Mouse (Mus musculus): Measurements from ENCODE around the gene P2rx3.

P2rx3 gene

DNA sequence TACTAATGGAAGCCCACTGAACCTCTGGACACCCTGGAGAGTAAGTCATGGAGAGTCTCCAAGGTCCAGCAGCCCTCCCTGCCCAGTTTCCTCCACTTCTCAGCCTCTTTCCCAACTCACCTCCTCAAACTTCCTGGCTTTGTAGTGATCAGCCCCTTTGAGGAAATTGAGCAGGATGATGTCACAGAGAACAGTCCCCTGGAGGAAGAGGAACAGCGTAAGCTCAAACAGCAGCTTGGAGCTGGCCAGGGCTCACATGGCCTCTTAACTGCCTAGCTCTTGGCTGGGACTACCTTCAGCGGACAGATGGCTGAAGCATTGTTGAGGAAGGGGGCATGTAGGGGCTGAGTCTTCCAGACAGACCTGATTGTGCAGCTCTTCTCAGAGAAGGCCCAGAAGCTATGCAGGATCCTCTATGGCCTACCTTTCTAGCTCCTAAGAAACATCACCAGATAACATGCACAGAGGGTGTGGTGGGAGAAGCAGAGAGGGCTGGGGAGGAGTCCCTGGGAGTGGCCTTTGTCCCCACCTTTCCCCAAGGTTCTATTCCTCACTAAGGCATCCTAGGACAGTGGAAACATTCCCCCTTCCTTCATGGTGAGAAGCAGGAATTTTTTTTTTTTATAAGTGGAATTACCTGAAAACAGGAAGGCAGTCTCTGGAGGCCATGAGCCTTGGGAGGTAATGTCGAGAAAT, 37.6 kb downstream of the P2rx3 start:
- TF ChIP-seq NANOG (IDR thresholded peaks at IDR 0.05; ENCODE audit: borderline replicate concordance, low read length): no peak
- no peak for TF ChIP-seq CTCF (conservative IDR thresholded peaks at IDR 0.05; ENCODE audit: low read length)
- no peak for TF ChIP-seq POU5F1 (IDR thresholded peaks at IDR 0.05; ENCODE audit: borderline replicate concordance, low read length)
- Histone ChIP-seq H3K4me3 (replicated peaks; ENCODE audit: low read length) (no peak overlapping the region), H3K9me3 (ENCODE audit: low read length) (no peaks in the 10 kb centered on the region), H3K27me3 (ENCODE audit: insufficient read depth, low read length) (peaks cover 15% of the 10 kb centered on the region), H3K36me3 (ENCODE audit: insufficient read depth, low read length) (no peaks in the 10 kb centered on the region), H3K4me1 (replicated peaks; ENCODE audit: low read depth, low read length) (peaks cover 12% of the 10 kb centered on the region)

DNA sequence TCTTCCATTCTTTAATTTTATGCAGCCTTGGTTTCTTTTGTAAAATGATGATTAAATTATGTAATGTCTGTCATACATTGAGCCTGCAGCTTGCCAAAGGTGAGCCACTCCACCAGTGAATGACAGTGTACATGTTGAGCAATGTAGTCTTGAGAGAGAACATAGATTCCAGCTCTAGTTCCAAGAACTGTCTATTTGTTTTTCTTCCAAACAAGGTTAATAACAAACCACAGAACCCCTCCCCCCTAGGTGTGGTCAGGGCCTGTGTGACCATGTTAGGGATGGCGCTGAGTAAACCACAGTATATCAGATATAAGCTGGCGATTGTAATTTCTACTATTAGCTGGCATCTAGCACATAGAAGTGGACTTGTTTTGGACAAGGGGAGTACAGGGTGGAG, 40.9 kb downstream of the P2rx3 start:
- H3K4me3 ChIP-seq (replicated peaks; ENCODE audit: low read length): no peak overlapping the region
- H3K36me3 ChIP-seq (ENCODE audit: insufficient read depth, low read length): no peaks in the 10 kb centered on the region
- no peaks in the 10 kb centered on the region for H3K9me3 ChIP-seq (ENCODE audit: low read length)
- peaks cover 12% of the 10 kb centered on the region for H3K4me1 ChIP-seq (replicated peaks; ENCODE audit: low read depth, low read length)
- TF ChIP-seq CTCF (conservative IDR thresholded peaks at IDR 0.05; ENCODE audit: low read length): no peak
- H3K27me3 ChIP-seq (ENCODE audit: insufficient read depth, low read length): peaks cover 26% of the 10 kb centered on the region

DNA sequence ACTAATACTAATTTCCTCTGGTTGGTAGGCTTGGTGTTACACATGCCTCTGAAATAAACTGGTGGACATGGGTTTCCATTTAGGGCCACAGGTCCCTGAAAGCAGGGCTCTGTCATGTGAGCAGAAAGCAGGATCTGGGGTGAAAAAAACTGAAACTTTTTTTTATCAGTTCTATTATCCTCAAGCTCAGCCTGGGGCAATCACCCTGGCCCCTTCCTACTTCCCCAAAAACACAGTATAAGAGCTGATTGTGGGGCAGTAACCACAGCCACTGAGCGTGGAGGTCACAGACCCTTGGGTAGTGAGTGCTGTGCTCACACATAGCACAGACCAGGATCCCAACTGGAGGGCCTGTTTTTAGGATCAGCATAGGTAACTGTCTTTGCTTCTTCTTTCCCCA, 49.3 kb downstream of the P2rx3 start, which contains the start of gene Prg3:
Prg3 (plus strand) TSS at position 286 of the 400 bp plus-strand sequence.
- no peaks in the 10 kb centered on the region for H3K36me3 ChIP-seq (ENCODE audit: insufficient read depth, low read length)
- H3K4me3 ChIP-seq (replicated peaks; ENCODE audit: low read length): no peak within 1 kb of the TSS
- no peaks in the 10 kb centered on the region for H3K9me3 ChIP-seq (ENCODE audit: low read length)
- no peaks in the 10 kb centered on the region for H3K4me1 ChIP-seq (replicated peaks; ENCODE audit: low read depth, low read length)
- H3K27me3 ChIP-seq (ENCODE audit: insufficient read depth, low read length): peaks cover 8% of the 10 kb centered on the region
- TF ChIP-seq POU5F1 (IDR thresholded peaks at IDR 0.05; ENCODE audit: borderline replicate concordance, low read length): no peak
- no peak for TF ChIP-seq CTCF (conservative IDR thresholded peaks at IDR 0.05; ENCODE audit: low read length)
- TF ChIP-seq NANOG (IDR thresholded peaks at IDR 0.05; ENCODE audit: borderline replicate concordance, low read length): no peak

DNA sequence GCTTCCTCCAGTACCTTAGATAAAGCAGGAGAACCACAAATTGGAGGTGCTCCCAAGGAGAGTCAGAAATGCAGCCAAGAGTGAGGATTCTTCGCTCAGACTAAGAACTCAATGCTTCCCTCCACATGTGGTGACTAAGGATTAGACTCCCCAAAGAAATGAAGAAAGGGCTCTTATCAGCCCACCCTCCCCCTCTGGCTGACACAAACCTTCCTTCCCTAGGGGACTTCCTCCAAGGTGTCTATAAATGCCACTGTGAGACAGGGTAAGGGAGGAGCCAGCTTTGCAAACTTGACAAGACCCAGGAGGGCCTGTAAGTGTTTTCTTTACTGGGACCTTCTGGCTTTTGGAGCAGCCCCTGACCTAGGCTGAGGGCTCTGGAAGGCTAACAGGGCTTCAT, 57.1 kb downstream of the P2rx3 start, which contains the start of gene Prg2:
Prg2 (plus strand) TSS at position 274 of the 400 bp plus-strand sequence.
- Histone ChIP-seq H3K36me3 (ENCODE audit: insufficient read depth, low read length) (no peaks in the 10 kb centered on the region), H3K4me3 (replicated peaks; ENCODE audit: low read length) (no peak within 1 kb of the TSS), H3K27me3 (ENCODE audit: insufficient read depth, low read length) (peaks cover 8% of the 10 kb centered on the region; the same call in 1 of the 2 replicates), H3K9me3 (ENCODE audit: low read length) (no peaks in the 10 kb centered on the region), H3K4me1 (replicated peaks; ENCODE audit: low read depth, low read length) (no peaks in the 10 kb centered on the region)
- TF ChIP-seq NANOG (IDR thresholded peaks at IDR 0.05; ENCODE audit: borderline replicate concordance, low read length): no peak
- TF ChIP-seq CTCF (conservative IDR thresholded peaks at IDR 0.05; ENCODE audit: low read length): no peak
- no peak for TF ChIP-seq POU5F1 (IDR thresholded peaks at IDR 0.05; ENCODE audit: borderline replicate concordance, low read length)

DNA sequence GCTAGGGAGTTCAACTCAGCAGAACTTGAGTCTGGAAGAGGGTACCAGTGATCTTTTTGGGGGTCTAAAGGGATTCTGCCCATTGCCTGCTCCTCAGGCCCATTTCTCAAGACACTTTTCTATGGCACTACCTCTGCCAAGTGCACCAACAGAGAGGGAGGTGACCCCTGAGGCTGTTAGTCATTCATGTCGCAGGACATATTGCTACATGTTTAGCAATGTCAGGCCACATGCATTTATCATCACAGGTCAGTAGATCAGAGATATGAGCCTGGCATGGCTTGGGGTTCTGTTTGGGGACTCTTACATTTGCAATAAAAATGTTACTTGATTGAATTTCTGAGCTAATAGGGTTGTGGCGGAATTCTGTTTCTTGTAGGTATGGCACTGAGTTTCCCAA, 61.7 kb downstream of the P2rx3 start:
- no peak overlapping the region for H3K4me3 ChIP-seq (replicated peaks; ENCODE audit: low read length)
- TF ChIP-seq NANOG (IDR thresholded peaks at IDR 0.05; ENCODE audit: borderline replicate concordance, low read length) (no peak), CTCF (conservative IDR thresholded peaks at IDR 0.05; ENCODE audit: low read length) (no peak), POU5F1 (IDR thresholded peaks at IDR 0.05; ENCODE audit: borderline replicate concordance, low read length) (no peak)

DNA sequence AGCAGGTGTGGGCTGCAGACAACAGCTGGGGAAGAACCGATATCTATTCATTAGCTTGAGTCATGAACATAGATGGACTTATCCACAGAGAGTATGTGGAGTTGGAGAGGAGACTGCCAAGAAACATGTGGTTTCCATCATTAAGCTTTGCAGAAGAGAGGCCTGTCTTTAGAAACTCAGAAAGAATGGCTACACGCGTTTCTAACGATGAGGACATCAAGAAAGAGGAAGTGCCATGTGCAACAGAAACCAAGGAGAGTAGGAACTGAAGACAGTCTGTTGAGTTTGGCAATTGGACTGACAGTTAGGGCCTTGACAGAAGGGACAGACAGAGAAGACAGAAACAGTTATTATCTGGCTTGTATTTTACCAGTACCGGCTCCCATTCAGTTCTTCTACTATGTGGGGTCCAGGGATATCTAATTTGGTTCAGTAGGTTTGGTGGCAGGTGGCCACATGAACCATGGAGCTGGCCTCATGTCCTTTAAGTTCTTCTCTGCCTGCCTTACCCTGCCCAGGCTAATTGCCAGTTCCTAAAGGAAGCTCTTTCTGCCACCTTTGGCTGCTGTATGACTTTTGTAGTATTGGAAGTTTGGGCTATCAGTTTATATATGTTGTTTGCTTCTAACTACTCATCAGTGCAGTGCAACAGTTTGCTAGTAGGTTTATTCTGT, 69.8 kb downstream of the P2rx3 start:
- H3K9me3 ChIP-seq (ENCODE audit: low read length): no peaks in the 10 kb centered on the region
- no peaks in the 10 kb centered on the region for H3K27me3 ChIP-seq (ENCODE audit: insufficient read depth, low read length)
- no peak overlapping the region for H3K4me3 ChIP-seq (replicated peaks; ENCODE audit: low read length)
- no peaks in the 10 kb centered on the region for H3K4me1 ChIP-seq (replicated peaks; ENCODE audit: low read depth, low read length)
- no peaks in the 10 kb centered on the region for H3K36me3 ChIP-seq (ENCODE audit: insufficient read depth, low read length)
- no peak for TF ChIP-seq NANOG (IDR thresholded peaks at IDR 0.05; ENCODE audit: borderline replicate concordance, low read length)
- TF ChIP-seq CTCF (conservative IDR thresholded peaks at IDR 0.05; ENCODE audit: low read length): no peak
- TF ChIP-seq POU5F1 (IDR thresholded peaks at IDR 0.05; ENCODE audit: borderline replicate concordance, low read length): no peak

More for the DNA sequence above, 61.7 kb downstream of the P2rx3 start:
- Histone ChIP-seq H3K4me1 (replicated peaks; ENCODE audit: low read depth, low read length) (no peaks in the 10 kb centered on the region), H3K36me3 (ENCODE audit: insufficient read depth, low read length) (no peaks in the 10 kb centered on the region), H3K27me3 (ENCODE audit: insufficient read depth, low read length) (no peaks in the 10 kb centered on the region), H3K9me3 (ENCODE audit: low read length) (no peaks in the 10 kb centered on the region)

DNA sequence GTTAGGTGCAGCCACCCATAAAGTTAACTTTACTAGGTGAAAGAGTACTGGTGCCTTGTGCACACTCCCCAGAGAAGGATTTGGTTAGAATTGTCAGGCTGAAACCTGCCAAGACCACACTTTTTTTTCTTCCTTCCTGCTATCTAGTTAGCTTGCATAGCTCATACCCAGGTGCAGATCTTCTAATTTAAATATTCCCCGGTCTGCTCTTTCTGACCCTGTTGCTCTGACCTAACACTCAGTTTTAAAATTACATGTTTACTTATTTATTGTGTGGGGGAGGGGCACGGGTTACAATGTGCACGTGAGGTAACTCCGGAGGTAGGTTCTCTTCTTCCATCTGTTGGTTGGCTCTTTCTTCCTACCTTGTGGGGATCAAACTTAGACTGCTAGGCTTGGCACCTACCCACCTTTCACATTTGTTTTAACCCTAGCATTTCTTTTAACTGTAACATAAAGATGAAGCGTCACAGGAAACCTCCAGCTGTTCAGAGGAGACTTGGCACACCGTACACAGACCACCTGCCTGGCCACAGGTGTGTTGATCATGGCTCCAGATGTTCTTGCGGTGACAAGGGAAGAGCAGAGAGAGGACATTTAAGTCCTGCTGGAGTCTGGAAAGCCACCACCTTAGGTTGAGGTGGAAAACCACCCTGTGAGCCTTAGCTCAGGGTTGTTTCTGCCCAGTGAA, 73.0 kb downstream of the P2rx3 start:
- Histone ChIP-seq H3K9me3 (ENCODE audit: low read length) (no peaks in the 10 kb centered on the region), H3K36me3 (ENCODE audit: insufficient read depth, low read length) (no peaks in the 10 kb centered on the region), H3K4me3 (replicated peaks; ENCODE audit: low read length) (no peak overlapping the region), H3K4me1 (replicated peaks; ENCODE audit: low read depth, low read length) (no peaks in the 10 kb centered on the region), H3K27me3 (ENCODE audit: insufficient read depth, low read length) (no peaks in the 10 kb centered on the region)
- TF ChIP-seq POU5F1 (IDR thresholded peaks at IDR 0.05; ENCODE audit: borderline replicate concordance, low read length) (no peak), NANOG (IDR thresholded peaks at IDR 0.05; ENCODE audit: borderline replicate concordance, low read length) (no peak), CTCF (conservative IDR thresholded peaks at IDR 0.05; ENCODE audit: low read length) (no peak)

DNA sequence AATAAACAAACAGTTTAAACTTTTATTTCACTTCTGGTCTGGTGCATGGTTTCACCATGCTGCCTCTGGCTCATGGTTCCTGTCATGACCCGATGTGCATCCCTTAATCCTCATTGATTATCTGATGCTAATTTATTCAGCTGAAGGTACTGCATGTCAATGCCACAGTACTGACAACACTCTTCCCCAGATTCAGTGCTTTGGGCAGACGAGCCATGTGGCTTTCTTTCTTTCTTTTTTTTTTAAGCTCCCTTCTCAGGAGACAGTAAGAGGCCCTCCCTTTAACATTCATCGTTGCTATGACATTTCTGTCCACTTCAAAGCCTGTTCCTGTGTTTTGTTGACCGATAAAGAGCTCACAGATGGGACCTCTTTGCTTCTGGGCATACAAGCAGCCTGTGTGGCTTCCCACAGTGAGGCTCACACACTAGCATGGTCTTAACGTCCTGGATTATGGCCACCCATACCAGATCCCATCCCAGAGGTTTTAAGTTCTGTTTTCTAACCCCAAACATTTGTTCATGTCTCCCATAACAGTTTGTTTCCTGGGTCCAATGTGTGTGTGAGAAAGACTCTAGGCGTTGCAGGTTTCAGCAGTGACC, 74.3 kb downstream of the P2rx3 start:
- Histone ChIP-seq H3K4me1 (replicated peaks; ENCODE audit: low read depth, low read length) (no peaks in the 10 kb centered on the region), H3K9me3 (ENCODE audit: low read length) (no peaks in the 10 kb centered on the region), H3K4me3 (replicated peaks; ENCODE audit: low read length) (no peak overlapping the region), H3K36me3 (ENCODE audit: insufficient read depth, low read length) (no peaks in the 10 kb centered on the region), H3K27me3 (ENCODE audit: insufficient read depth, low read length) (no peaks in the 10 kb centered on the region)
- no peak for TF ChIP-seq NANOG (IDR thresholded peaks at IDR 0.05; ENCODE audit: borderline replicate concordance, low read length)
- no peak for TF ChIP-seq CTCF (conservative IDR thresholded peaks at IDR 0.05; ENCODE audit: low read length)
- no peak for TF ChIP-seq POU5F1 (IDR thresholded peaks at IDR 0.05; ENCODE audit: borderline replicate concordance, low read length)
